Mouse (Mus musculus): ENCODE results near the gene Calcoco1.

Gene Calcoco1

GRCm38 (mm10) chr15:102738434-102738833 lies 16.5 kb upstream of the Calcoco1 start:
- in situ Hi-C loops (cut with MboI), result no loop called here

GRCm38 (mm10) chr15:102737092-102737491 lies 15.1 kb upstream of the Calcoco1 start:
- in situ Hi-C loops (cut with MboI), result no loop called here

DNA sequence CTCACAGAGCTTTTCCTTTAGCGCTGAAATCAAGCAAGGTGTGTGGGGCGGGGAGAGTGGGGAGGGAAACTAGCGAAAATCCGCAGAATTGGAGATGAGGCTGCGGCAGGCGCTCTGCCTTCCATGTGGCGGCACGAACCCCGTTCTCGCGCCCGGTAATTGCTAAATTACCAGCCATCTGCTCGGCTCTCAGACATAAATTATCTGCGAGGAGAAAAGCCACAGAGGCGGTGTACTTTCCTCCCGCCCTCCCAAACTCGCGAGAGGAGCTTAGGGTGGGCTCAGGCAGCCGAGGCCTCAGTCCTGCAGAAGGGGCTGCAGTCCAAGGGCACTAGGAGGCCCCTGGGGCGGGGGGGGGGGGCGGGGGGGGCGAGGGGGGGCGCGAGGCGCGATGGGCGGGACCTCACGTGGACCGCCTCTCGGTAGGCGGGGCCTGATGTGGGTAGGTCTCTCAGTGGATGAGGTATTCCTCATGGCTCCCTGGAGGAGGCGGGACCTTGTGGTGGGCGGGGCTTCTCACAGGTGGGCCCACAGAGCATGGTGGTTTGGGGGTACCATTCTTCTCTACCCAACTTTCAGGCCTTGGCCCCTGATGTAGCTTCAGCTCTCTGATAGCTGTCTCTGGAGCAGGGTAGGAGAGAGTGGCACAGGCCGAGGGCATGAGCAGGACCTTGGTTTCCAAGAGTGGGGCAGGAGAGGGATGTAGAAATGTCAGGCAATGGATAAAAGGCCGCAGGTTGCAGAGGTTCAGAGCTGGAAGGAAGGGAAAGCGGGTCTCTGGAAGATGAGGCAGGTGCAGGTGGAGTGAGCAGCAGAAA lies 14.4 kb upstream of the Calcoco1 start:
- in situ Hi-C loops (cut with MboI), result no loop called here

DNA sequence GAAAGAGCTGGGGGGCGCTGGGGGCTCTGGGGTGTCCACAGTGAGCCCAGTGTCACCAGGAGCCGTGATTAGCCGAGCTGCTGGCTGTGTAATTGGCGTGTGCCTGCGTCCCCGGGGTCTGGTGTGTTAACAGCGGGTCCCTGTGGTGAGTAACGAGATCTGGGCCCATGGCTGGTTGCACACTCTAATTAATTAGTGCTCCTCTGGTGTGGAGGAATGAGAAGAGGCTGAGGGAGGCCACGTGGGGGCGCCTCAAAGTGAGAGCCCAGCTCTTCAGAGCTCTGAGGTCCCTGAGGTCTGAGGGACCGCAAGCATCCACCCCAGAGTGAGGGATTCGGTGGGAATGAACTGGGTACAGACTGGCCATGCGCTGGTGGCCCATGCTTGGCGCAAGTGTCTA lies 13.1 kb upstream of the Calcoco1 start:
- in situ Hi-C loops (cut with MboI), result no loop called here

- in situ Hi-C loops (cut with MboI), result no loop called here
These were observed 12.0 kb upstream of the Calcoco1 start for GRCm38 (mm10) chr15:102733759-102734531.

DNA sequence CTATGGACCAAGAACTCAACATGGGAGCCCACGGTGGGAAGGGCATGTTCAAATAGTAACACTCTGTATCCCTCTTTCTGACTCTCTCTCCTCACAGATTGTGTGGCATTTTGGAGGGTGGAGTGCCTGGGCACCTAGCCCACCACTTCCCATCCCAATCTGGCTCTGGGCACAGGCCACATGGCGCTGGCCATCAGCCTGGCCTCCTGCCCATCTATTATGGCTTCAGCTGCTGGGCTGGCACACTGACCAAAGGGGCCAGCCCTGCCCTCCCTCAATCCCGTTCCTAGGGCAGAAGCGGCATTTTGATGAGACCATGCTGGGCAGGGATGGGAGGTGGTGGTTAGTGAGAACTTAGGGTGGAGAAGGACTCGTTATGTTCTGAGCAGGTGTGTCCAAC lies 11.3 kb upstream of the Calcoco1 start:
- in situ Hi-C loops (cut with MboI), result no loop called here

- in situ Hi-C loops (cut with MboI), result no loop called here
These were observed 10.4 kb upstream of the Calcoco1 start for GRCm38 (mm10) chr15:102732406-102732805.

GRCm38 (mm10) chr15:102727951-102728350 lies 6.0 kb upstream of the Calcoco1 start:
- in situ Hi-C loops (cut with MboI), result no loop called here

DNA sequence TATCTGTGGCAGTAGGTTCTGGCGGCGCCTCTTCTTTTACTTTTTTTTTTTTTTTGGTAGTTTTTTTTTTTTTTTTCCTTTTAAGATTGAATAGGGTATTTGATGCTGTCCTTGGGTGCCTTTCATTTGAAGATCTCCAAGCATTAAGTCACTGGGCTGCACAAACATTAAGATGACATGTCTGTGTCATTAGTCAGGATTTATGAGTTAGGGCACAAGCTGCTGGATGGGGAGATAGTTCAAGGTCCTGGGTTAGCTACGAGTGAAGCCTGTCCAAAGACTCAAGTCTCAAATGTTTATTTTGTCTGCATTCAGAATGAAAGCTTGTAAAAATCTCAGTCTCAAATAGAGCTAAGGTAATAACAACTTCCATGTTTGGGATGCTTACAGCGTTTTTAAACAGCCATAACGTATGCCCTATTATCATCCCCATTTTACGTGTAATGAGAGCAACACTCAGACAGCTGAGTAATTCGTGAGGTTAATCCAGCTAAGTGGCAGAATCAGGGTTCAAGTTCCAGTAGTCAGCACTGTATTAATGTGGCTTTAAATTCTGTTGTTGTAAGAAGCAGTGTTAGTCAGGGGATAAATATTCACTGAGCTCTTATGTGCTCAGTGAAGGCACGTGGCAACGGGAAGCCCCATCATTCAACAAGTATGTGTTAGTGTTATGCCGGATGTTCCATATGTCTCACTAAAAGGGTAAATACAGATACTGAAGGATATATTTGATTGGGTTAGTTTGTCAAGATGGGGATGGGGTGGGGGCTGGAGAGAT lies 1.6 kb upstream of the Calcoco1 start:
- in situ Hi-C loops (cut with MboI), result no loop called here

- in situ Hi-C loops (cut with MboI), result no loop called here
These were observed 538 bp upstream of the Calcoco1 start for GRCm38 (mm10) chr15:102722500-102722931.

- in situ Hi-C loops (cut with MboI), result no loop called here
These were observed 721 bp downstream of the Calcoco1 start for GRCm38 (mm10) chr15:102721016-102721898.

DNA sequence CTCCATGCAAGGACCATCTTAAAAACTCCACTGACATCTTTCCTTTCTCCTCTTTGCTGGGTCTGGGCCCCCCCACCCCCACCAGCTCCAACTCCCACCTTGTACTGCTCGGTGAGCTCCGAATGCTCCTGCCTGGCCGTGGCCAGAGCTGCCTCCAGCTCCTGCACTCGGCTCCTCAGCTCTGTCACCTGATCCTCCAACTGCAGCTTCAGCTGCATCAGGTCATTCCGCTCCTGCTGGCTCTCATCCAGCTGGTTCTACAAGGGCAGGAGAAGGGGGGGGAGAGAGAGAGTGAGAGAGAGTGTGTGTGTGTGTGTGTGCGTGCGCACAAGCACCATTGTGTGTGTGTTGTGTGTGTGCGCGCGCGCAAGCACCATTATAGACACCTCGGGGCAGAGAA lies 5.8 kb downstream of the Calcoco1 start:
- in situ Hi-C loops (cut with MboI), result no loop called here

DNA sequence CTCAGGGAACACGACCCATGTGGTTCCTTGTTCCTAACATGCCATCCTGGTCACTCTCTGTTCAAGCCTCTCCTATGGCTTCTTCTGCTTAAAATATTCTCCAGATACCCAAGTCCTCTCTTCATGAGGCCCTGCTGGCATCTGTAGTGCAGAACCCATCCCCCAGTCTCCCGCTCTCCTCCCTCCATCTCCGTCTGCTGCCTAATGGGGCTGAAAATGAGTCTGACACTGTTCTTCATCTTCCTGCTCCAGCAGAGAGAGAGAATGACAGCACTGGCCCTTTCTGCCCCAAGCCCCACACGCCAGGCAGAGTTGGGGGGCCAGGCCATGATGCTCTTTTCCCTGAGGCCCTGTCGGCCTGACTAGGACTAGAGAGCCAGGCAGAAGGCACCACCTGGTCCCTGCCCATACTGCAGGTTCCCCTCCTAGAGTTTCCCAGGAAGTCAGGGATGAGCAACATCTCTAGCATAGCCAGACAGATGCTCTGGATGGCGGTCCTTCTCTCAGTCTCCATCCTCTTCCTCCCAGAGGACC lies 14.2 kb downstream of the Calcoco1 start:
- in situ Hi-C loops (cut with MboI), result no loop called here

DNA sequence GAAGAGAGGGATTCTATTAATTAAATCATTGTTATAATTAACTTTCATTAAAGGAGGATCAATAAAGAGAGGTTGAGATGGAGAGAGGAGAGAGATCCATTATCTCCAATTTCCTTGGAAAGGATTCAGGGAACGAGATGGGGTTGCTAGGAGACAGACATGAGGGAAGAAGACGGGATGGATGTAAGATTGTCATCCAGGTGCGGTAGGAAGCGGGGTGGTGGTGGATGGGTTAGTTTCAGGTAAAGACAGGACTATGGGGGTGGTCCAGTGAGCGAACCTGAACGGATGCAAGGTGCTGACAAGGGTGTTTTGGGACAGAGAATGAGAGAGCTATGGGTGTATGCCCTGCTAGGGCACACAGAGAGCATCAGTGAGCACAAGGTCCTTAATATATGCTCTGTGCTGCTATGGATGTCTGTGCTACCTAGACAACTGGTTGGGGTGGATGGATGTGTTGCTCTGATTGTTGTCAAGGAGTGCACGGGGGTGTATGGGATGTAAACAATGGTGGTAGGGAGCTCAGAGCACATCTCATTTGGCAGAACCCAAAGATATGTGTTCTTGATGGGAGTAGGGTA lies 16.0 kb downstream of the Calcoco1 start:
- in situ Hi-C loops (cut with MboI), result no loop called here

GRCm38 (mm10) chr15:102705226-102705894 lies 16.6 kb downstream of the Calcoco1 start:
- in situ Hi-C loops (cut with MboI), result no loop called here

DNA sequence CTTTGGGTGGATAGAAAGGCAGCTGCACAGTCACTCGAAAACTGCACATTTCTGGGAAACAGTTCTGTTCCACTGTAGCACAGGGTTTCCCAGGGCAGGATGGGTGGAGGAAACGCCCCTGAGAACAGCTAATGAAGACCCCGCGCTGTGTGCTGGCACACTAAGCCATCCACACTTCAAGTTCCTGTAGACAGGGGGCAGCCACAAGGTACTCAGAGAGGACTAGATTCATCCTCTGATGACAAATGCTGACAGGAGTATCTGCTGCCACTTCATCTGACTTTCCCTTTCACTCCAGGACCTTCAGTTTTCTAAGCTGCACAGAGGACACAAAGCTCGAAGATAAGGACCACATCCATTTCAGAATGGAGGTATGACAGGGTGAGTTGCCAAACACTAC lies 17.2 kb downstream of the Calcoco1 start:
- in situ Hi-C loops (cut with MboI), result no loop called here

DNA sequence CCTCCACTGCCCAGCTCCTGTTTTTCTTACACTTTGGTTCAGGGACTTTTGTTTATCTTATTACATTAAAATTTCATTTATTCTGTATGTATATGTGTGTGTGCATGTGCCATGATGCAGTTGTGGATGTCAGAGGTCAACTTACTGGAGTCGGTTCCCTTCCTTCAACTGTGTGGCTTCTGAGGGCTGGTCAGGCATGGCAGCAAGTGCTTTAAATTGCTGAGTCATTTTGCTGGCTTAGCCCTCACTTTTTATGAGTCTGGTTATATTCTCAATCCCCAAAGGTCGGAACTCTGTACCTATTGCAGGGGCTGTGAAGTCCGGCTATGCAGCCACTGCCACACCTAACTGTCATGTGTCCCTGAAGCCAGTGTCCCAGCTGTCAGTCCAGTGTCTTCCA lies 19.0 kb downstream of the Calcoco1 start:
- in situ Hi-C loops (cut with MboI), result no loop called here

GRCm38 (mm10) chr15:102698193-102698592 lies 23.8 kb downstream of the Calcoco1 start:
- in situ Hi-C loops (cut with MboI), result loop anchor here (10.0 kb wide), 1 partner anchor 47 kb away; no protein-coding TSS in a partner anchor

GRCm38 (mm10) chr15:102696899-102697298 lies 25.1 kb downstream of the Calcoco1 start:
- in situ Hi-C loops (cut with MboI), result loop anchor here (10.0 kb wide), 1 partner anchor 48 kb away; no protein-coding TSS in a partner anchor

GRCm38 (mm10) chr15:102693600-102693999 lies 28.4 kb downstream of the Calcoco1 start:
- in situ Hi-C loops (cut with MboI), result loop anchor here (10.0 kb wide), 1 partner anchor 51 kb away; no protein-coding TSS in a partner anchor
